Mouse (Mus musculus) spleen, adult 2 months (tissue): Measurements from ENCODE around the gene Birc2. TPM values are rescaled to one million over a fixed set of nuclear protein-coding genes. Genes with fewer than 3 reads are reported as not detected.

Experiments
- DNase-seq, 2 experiments: peaks; one replicate each; pipeline versions ENCODE4 v3.0.0 to v3.0.0-alpha.2; 2012 to 2021; ENCODE audit warnings: low spot score in 2 of 2, low read depth in 1 of 2
- H3K27ac ChIP-seq: fragments of 200-500 bp; 2 replicates; pipeline ENCODE4 v1.5.1; 2012; ENCODE audit warnings: low read length, inconsistent platforms; ENCODE audit not compliant: insufficient read depth
- H3K27me3 ChIP-seq: fragments of 200-500 bp; 2 replicates; pipeline ENCODE4 v1.6.1; 2012; ENCODE audit warnings: mild to moderate bottlenecking, moderate library complexity, low read length, inconsistent platforms; ENCODE audit not compliant: control insufficient read depth, insufficient read depth
- H3K36me3 ChIP-seq: fragments of 200-500 bp; 2 replicates; pipeline ENCODE4 v1.6.1; 2012; ENCODE audit warnings: mild to moderate bottlenecking, low read length, inconsistent platforms; ENCODE audit not compliant: control insufficient read depth, insufficient read depth
- H3K4me1 ChIP-seq: fragments of 200-500 bp; 2 replicates; pipeline ENCODE4 v1.6.1; 2011; ENCODE audit warnings: inconsistent platforms; ENCODE audit not compliant: control insufficient read depth, insufficient read depth, insufficient read length
- H3K4me3 ChIP-seq: fragments of 200-500 bp; 2 replicates; pipeline ENCODE4 v1.5.1; 2011; ENCODE audit warnings: mild to moderate bottlenecking, inconsistent platforms; ENCODE audit not compliant: insufficient read depth, insufficient read length; ENCODE audit errors: extremely low read depth
- CTCF ChIP-seq: fragments of 200-500 bp; IDR thresholded peaks from 2 replicates; pipeline ENCODE4 v1.5.1; 2011; ENCODE audit warnings: mild to moderate bottlenecking, inconsistent platforms; ENCODE audit not compliant: insufficient read depth, insufficient read length, insufficient replicate concordance; ENCODE audit errors: extremely low read depth
- POLR2A ChIP-seq: fragments of 200-500 bp; IDR thresholded peaks from 2 replicates; pipeline ENCODE4 v1.6.1; 2011; ENCODE audit warnings: low read depth, low read length, inconsistent platforms
- WGBS: fragments of 180-500 bp; shearing (Covaris S2); methylation state at CpG from one replicate; pipeline ENCODE4 v1.1.7; 2018; 5-methylcytosine and 5-hydroxymethylcytosine counted together
- polyA plus RNA-seq: library from polyadenylated mRNA; depleted of rRNA; stranded (reverse); fragments of >200 nt; gene quantifications from 2 replicates; pipeline ENCODE4 v1.2.3, GENCODE M21; 2012

Birc2 gene
- polyA plus RNA-seq, 1 experiment = 16.4 TPM

GRCm38 (mm10) chr9:7795581-7795980 is 41.3 kb downstream of the Birc2 start:
- no peak overlapping the region for H3K27ac ChIP-seq
- H3K27me3 ChIP-seq = no peaks in the 10 kb centered on the region
- TF ChIP-seq POLR2A (no peak), CTCF (no peak)
- H3K36me3 ChIP-seq = peaks cover 32% of the 10 kb centered on the region
- no peak for DNase-seq
- no peaks in the 10 kb centered on the region for H3K4me1 ChIP-seq
- no peak overlapping the region for H3K4me3 ChIP-seq

- 94% methylated on average over 2 of the region's 2 CpGs for WGBS
- H3K4me3 ChIP-seq = no peak overlapping the region
- H3K27me3 ChIP-seq = no peaks in the 10 kb centered on the region
- TF ChIP-seq CTCF (no peak), POLR2A (no peak)
- DNase-seq = no peak
- H3K27ac ChIP-seq = no peak overlapping the region
- no peaks in the 10 kb centered on the region for H3K4me1 ChIP-seq
- H3K36me3 ChIP-seq = peaks cover 40% of the 10 kb centered on the region
These were observed 43.3 kb downstream of the Birc2 start for GRCm38 (mm10) chr9:7793561-7793960.

GRCm38 (mm10) chr9:7790580-7791084 is 46.2 kb downstream of the Birc2 start:
- Histone ChIP-seq H3K4me1 (peaks cover 4% of the 10 kb centered on the region), H3K36me3 (peaks cover 40% of the 10 kb centered on the region), H3K27ac (no peak overlapping the region), H3K4me3 (no peak overlapping the region), H3K27me3 (no peaks in the 10 kb centered on the region)
- DNase-seq = no peak
- 77% methylated on average over 11 of the region's 11 CpGs for WGBS
- TF ChIP-seq POLR2A (no peak), CTCF (no peak)

DNA sequence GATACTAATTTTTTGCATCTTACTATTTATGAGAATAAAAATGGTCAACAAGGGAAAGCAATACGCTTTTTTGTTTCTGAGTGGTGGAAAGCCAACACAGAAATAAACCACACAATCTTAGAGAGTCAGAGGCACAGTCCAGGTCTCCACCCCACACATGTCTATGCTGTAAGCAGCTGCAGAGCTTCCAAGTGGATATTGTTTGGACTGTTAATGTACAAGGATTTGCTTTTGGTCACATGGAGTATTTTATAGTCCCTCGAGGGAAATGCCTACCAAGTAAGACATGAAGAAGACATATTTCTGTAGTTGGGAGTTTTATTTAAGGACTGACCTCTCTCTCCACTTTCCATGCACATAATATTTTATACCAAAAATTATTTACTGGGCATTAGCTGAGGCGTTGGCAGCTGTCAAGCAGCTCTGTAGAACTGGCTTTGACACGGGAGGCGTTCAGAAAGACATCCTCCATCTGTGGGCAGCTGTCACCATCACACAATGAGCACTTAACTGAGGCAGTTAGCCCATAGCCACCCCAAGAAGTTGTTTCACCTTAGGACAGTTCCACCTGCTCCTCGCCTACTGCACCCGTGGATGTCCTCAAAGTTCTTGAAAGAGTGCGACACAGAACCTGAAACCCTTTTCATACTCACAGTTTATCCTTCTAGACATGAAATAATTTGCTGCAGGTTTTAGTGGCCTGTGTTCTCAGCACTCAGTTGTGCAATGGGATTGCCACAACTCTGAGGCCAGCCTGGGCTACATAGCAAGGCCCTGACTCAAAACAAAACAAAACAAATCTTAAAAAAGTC is 46.9 kb downstream of the Birc2 start:
- H3K27ac ChIP-seq = no peak overlapping the region
- peaks cover 10% of the 10 kb centered on the region for H3K4me1 ChIP-seq
- no peak overlapping the region for H3K4me3 ChIP-seq
- WGBS = 88% methylated on average over 8 of the region's 8 CpGs
- H3K36me3 ChIP-seq = peaks cover 38% of the 10 kb centered on the region
- DNase-seq = no peak
- no peak for TF ChIP-seq CTCF
- TF ChIP-seq POLR2A = no peak
- no peaks in the 10 kb centered on the region for H3K27me3 ChIP-seq

DNA sequence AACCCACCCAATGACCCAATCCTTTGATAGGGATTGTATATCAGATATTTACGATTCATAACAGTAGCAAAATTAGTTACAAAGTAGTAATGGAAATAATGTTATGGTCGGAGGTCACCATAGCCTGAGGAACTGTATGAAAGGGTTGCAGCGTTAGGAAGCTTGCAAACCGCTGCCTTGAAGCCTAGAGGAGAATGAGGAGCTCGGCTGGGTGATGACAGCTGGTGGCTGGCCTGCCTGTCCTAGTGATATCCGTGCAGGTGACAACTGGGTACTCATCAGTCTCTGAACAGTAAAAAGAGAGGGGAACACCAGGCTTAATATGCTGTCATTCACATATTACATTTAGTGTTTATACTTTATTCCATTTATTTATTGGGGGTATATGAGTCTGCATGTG is 48.5 kb downstream of the Birc2 start:
- no peak overlapping the region for H3K27ac ChIP-seq
- no peaks in the 10 kb centered on the region for H3K27me3 ChIP-seq
- H3K4me1 ChIP-seq = peaks cover 14% of the 10 kb centered on the region
- peaks cover 34% of the 10 kb centered on the region for H3K36me3 ChIP-seq
- WGBS = 93% methylated on average over 6 of the region's 6 CpGs
- H3K4me3 ChIP-seq = no peak overlapping the region
- TF ChIP-seq POLR2A = no peak
- DNase-seq = no peak

DNA sequence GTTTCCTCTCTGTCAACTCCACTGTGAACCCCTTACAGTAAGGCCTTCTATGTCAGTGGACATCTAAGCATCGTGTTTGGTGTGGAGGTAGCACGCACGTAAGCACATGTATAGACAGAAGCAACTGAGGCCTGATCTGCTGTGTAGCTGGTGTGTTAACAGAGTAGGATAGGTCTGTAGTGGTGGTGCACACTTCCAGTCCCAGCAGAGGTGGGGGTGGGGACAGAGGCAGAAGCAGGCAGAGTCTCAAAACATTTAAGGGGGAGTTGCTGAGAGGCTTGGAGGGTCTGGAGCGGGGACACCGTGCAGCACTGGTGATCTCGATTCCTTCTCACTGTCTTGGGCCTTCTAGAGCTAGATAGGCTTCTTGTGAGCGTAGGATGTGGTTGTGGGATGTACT is 50.8 kb downstream of the Birc2 start:
- TF ChIP-seq CTCF (no peak), POLR2A (no peak)
- Histone ChIP-seq H3K27ac (peak overlapping the region; percentile 53), H3K36me3 (peaks cover 21% of the 10 kb centered on the region), H3K4me3 (no peak overlapping the region), H3K4me1 (peaks cover 16% of the 10 kb centered on the region), H3K27me3 (no peaks in the 10 kb centered on the region)
- no peak for DNase-seq
- WGBS = 93% methylated on average over 7 of the region's 7 CpGs

DNA sequence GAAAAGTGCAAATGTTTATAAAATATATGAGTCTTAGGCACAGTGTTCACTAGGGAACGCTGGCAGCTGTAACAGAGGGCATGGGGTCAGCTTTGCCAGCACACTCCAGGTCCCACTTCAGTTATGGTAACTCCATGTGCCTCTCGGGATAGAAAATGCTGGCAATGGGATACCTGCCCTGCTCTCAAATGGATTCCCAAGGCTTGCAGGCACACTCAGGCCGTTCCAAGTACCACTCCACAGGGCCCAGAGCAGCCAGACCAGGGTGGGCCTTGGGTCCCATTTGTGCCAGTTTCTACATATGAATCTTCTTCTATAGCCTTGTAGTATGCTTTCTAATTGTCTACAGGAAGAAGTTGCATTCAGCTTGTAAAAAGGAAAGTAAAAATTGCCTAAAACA is 51.5 kb downstream of the Birc2 start:
- Histone ChIP-seq H3K4me1 (peaks cover 19% of the 10 kb centered on the region), H3K27me3 (no peaks in the 10 kb centered on the region), H3K4me3 (no peak overlapping the region), H3K36me3 (peaks cover 16% of the 10 kb centered on the region), H3K27ac (peak overlapping the region; percentile 40)
- DNase-seq = no peak
- TF ChIP-seq CTCF (no peak), POLR2A (no peak)
- WGBS = 95% methylated on average over 3 of the region's 3 CpGs

DNA sequence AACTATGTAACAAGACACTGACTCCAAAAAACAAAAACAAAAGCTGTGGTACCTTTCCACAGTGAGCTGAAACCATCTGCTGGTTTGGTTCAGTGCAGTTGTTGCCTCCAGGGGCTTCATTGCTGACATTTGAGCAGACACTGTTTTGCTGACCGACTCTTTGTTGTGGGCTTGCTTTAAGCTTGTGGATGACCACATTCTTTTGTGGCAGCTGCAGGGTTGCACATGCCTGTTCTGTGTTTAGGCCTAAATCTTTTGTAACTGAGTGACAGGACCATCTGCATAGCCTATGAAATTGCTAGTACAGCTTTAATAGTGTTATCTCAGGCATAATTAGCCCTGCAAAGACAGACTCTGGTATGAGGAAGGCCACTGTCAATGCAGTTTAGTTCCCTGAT is 52.2 kb downstream of the Birc2 start:
- Histone ChIP-seq H3K36me3 (peaks cover 10% of the 10 kb centered on the region), H3K27ac (peak overlapping the region; percentile 4; the same call in 1 of the 2 replicates), H3K4me3 (no peak overlapping the region), H3K4me1 (peaks cover 24% of the 10 kb centered on the region), H3K27me3 (no peaks in the 10 kb centered on the region)
- no peak for TF ChIP-seq POLR2A
- TF ChIP-seq CTCF = no peak
- WGBS = 53% methylated on average over 1 of the region's 1 CpGs
- no peak for DNase-seq
